In the genomic region with DNA sequence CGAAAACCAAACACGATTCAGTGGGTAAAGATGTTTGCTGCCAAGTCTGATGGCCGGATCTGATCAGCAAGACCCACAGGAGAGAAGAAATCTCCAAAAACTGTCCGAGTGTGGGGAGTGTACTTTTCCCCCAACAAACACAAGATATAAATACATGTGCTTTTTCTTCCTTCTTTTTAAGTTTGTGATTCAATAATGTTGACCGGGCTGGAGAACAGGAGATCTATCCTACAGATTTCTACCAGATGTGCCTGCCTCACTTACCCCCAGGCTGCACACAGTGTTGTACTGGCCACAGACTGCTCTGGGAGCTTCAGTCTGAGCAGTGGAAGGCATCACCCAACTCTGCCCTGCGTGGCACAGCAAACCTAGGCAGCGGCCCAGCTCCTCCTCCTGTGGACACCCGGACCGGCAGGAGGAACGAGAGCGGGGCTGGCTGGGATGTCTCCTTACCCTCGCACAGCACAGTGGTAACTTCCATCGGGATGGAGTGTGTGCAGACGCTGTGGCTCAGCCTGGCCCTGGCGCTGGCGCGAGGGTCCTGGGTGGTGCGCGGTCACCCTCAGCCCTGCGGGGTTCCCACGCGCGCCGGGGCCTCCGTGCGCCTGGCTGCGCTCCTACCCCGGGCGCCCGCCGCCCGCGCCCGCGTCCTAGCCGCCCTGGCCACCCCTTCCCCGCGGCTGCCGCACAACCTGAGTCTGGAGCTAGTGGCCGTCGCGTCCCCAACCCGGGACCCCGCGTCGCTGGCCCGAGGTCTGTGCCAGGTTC, we compare ENCODE assay signal across 8 mouse cellular contexts. TPM values are rescaled to one million over a fixed set of nuclear protein-coding genes. Genes with fewer than 3 reads are reported as not detected.
A peak's percentile ranks its signal among the peaks of the same experiment; 100 is the strongest.
DNase-seq lines count a peak whose midpoint lies in the region; ATAC-seq and TF ChIP-seq lines count a peak whose summit lies in the region.

A gene (plus strand): TSS at position 301 of the 768 bp plus-strand sequence.

- H3K4me2 ChIP-seq in heart, postnatal 0 days (ENCODE audit: low read depth, low read length): peak within 1 kb of the TSS; percentile 59
- peak within 1 kb of the TSS; percentile 87 for H3K4me2 ChIP-seq in embryonic facial prominence, embryonic 12.5 days (replicated peaks)
- H3K4me2 ChIP-seq in hindbrain, embryonic 12.5 days (replicated peaks): peak within 1 kb of the TSS; percentile 62
- peak within 1 kb of the TSS; percentile 47 for H3K4me2 ChIP-seq in midbrain, embryonic 12.5 days (replicated peaks)

- TF ChIP-seq EP300 in heart, postnatal 0 days (IDR thresholded peaks at IDR 0.05; ENCODE audit: low read depth): no peak

- H3K4me1 ChIP-seq in heart, postnatal 0 days (ENCODE audit: control insufficient read depth, insufficient read depth): no peaks in the 10 kb centered on the region
- peaks cover 7% of the 10 kb centered on the region; the same call in 1 of the 2 replicates for H3K4me1 ChIP-seq in embryonic facial prominence, embryonic 12.5 days
- peaks cover 5% of the 10 kb centered on the region for H3K4me1 ChIP-seq in hindbrain, embryonic 12.5 days
- peaks cover 9% of the 10 kb centered on the region for H3K4me1 ChIP-seq in midbrain, embryonic 12.5 days

- ATAC-seq in heart, postnatal 0 days (ENCODE audit: insufficient read depth, low read depth): peak; percentile 7
- no peak for ATAC-seq in embryonic facial prominence, embryonic 12.5 days (ENCODE audit: insufficient number of reproducible peaks, insufficient read depth, low FRiP score, low TSS enrichment)
- ATAC-seq in hindbrain, embryonic 12.5 days (ENCODE audit: low FRiP score): no peak
- no peak for ATAC-seq in midbrain, embryonic 12.5 days (ENCODE audit: low FRiP score, low read depth)

- peak within 1 kb of the TSS; percentile 30; the same call in 1 of the 2 replicates for H3K9ac ChIP-seq in heart, postnatal 0 days (replicated peaks; ENCODE audit: low read depth, low read length)
- H3K9ac ChIP-seq in embryonic facial prominence, embryonic 12.5 days: peak within 1 kb of the TSS; percentile 69
- H3K9ac ChIP-seq in hindbrain, embryonic 12.5 days: peak within 1 kb of the TSS; percentile 32
- 0 out of 2 replicates have a peak within 1 kb of the TSS, but pooled peaks have one; percentile 11 for H3K9ac ChIP-seq in midbrain, embryonic 12.5 days (replicated peaks)

- no peak for TF ChIP-seq CTCF in heart, postnatal 0 days (IDR thresholded peaks at IDR 0.05; ENCODE audit: low read depth)

- peaks cover 28% of the 10 kb centered on the region for H3K27me3 ChIP-seq in heart, postnatal 0 days (ENCODE audit: control insufficient read depth, insufficient read depth, low read length)
- H3K27me3 ChIP-seq in embryonic facial prominence, embryonic 12.5 days: peaks cover 19% of the 10 kb centered on the region; the same call in 1 of the 2 replicates
- H3K27me3 ChIP-seq in hindbrain, embryonic 12.5 days: peaks cover 52% of the 10 kb centered on the region
- peaks cover 59% of the 10 kb centered on the region for H3K27me3 ChIP-seq in midbrain, embryonic 12.5 days

- H3K36me3 ChIP-seq in heart, postnatal 0 days (replicated peaks; ENCODE audit: control insufficient read depth, insufficient read depth, low read length): peaks cover 37% of the 10 kb centered on the region
- H3K36me3 ChIP-seq in embryonic facial prominence, embryonic 12.5 days: peaks cover 46% of the 10 kb centered on the region
- peaks cover 42% of the 10 kb centered on the region for H3K36me3 ChIP-seq in hindbrain, embryonic 12.5 days
- peaks cover 46% of the 10 kb centered on the region for H3K36me3 ChIP-seq in midbrain, embryonic 12.5 days

- WGBS in heart, postnatal 0 days: 9% methylated on average over 44 of the region's 47 CpGs
- 6% methylated on average over 47 of the region's 47 CpGs for WGBS in embryonic facial prominence, embryonic 12.5 days
- WGBS in hindbrain, embryonic 12.5 days: 9% methylated on average over 44 of the region's 47 CpGs
- WGBS in midbrain, embryonic 12.5 days: 7% methylated on average over 45 of the region's 47 CpGs

- H3K27ac ChIP-seq in heart, postnatal 0 days (ENCODE audit: low read depth): no peak within 1 kb of the TSS
- H3K27ac ChIP-seq in embryonic facial prominence, embryonic 12.5 days: peak within 1 kb of the TSS; percentile 41; the same call in 1 of the 2 replicates
- no peak within 1 kb of the TSS for H3K27ac ChIP-seq in hindbrain, embryonic 12.5 days
- no peak within 1 kb of the TSS for H3K27ac ChIP-seq in midbrain, embryonic 12.5 days (replicated peaks)

- no peaks in the 10 kb centered on the region for H3K9me3 ChIP-seq in heart, postnatal 0 days (replicated peaks; ENCODE audit: control insufficient read depth, low read length)
- H3K9me3 ChIP-seq in embryonic facial prominence, embryonic 12.5 days: no peaks in the 10 kb centered on the region
- H3K9me3 ChIP-seq in hindbrain, embryonic 12.5 days (replicated peaks): no peaks in the 10 kb centered on the region
- H3K9me3 ChIP-seq in midbrain, embryonic 12.5 days: no peaks in the 10 kb centered on the region

- DNase-seq in heart, postnatal 0 days (ENCODE audit: low spot score): no peak
- DNase-seq in heart, adult 8-10 months (ENCODE audit: low spot score): no peak
- DNase-seq in frontal cortex, postnatal 25 days (ENCODE audit: low spot score in 2 of 2): no peak
- no peak for DNase-seq in spleen, postnatal 36 days (ENCODE audit: low spot score in 2 of 2)
- DNase-seq in right cerebral cortex, postnatal 14 days: no peak

- peak within 1 kb of the TSS; percentile 35 for H3K4me3 ChIP-seq in heart, postnatal 0 days (ENCODE audit: low read depth, low read length)
- peak within 1 kb of the TSS; percentile 54 for H3K4me3 ChIP-seq in embryonic facial prominence, embryonic 12.5 days
- H3K4me3 ChIP-seq in hindbrain, embryonic 12.5 days: peak within 1 kb of the TSS; percentile 36
- H3K4me3 ChIP-seq in midbrain, embryonic 12.5 days: peak within 1 kb of the TSS; percentile 32

RNA-seq across cellular contexts. Expression of the gene that starts here (rescaled TPM):
- not detected in 2 replicates for total RNA-seq in heart, postnatal 0 days (2014; rRNA removed; ENCODE audit: low replicate concordance)
- polyA plus RNA-seq in heart, postnatal 0 days (2015; fragmentation: Nextera tagmentation; extraction: Ambion mirVana): 0.29 and 0.34 TPM in 2 replicates
- under 1 TPM; 0.37 to 0.85 (median 0.63) TPM for total RNA-seq in heart, adult 8-10 months (2022)
- polyA plus RNA-seq in embryonic facial prominence, embryonic 12.5 days (2016; fragmentation: Nextera tagmentation; extraction: Ambion mirVana): 0.50 and 0.92 TPM in 2 replicates
- 0.23 and 0.44 TPM in 2 replicates for polyA plus RNA-seq in hindbrain, embryonic 12.5 days (2016; fragmentation: Nextera tagmentation; extraction: Ambion mirVana)
- polyA plus RNA-seq in midbrain, embryonic 12.5 days (2016; fragmentation: Nextera tagmentation; extraction: Ambion mirVana): 0.39 and 0.54 TPM in 2 replicates

Comparison
In these comparisons a context has a peak if more than half of its experiments do, and no peak if none do; other contexts are left out.
1. Peak in ATAC-seq, H3K4me3 ChIP-seq, H3K9ac ChIP-seq and H3K4me2 ChIP-seq in heart, postnatal 0 days; RNA of the gene not detected or under 1 TPM.
2. H3K9ac ChIP-seq: peak in every context shown above with its lines; median percentile 69 in embryonic facial prominence, embryonic 12.5 days; 32 in hindbrain, embryonic 12.5 days; 30 in heart, postnatal 0 days; 11 in midbrain, embryonic 12.5 days.